Mouse (Mus musculus) forebrain, embryonic 11.5 days (tissue): ENCODE results near the gene Mn1. TPM values are rescaled to one million over a fixed set of nuclear protein-coding genes. Genes with fewer than 3 reads are reported as not detected.
A peak's percentile ranks its signal among the peaks of the same experiment; 100 is the strongest.

Experiments used
- ATAC-seq: fragments of 200-750 bp; cut with Nextera tagmentation; replicated peaks from 2 replicates; pipeline ENCODE4 v1.8.0; 2017; ENCODE audit warnings: moderate TSS enrichment; ENCODE audit not compliant: low FRiP score
- DNase-seq: peaks from one replicate; pipeline ENCODE4 v3.0.0-alpha.2; 2017; ENCODE audit warnings: low spot score
- H3K27ac ChIP-seq: fragments of 300-500 bp; sonication (generic); 2 replicates; pipeline ENCODE4 v1.5.1; 2014; ENCODE audit warnings: low read depth, low read length
- H3K27me3 ChIP-seq: fragments of 300-500 bp; sonication (generic); 2 replicates; pipeline ENCODE4 v1.6.1; 2014; ENCODE audit warnings: mild to moderate bottlenecking, low read length, mixed read lengths; ENCODE audit not compliant: control insufficient read depth, insufficient read depth
- H3K36me3 ChIP-seq: fragments of 300-500 bp; sonication (generic); 2 replicates; pipeline ENCODE4 v1.6.1; 2014; ENCODE audit warnings: mild to moderate bottlenecking, low read length, moderate library complexity, mixed read lengths; ENCODE audit not compliant: control insufficient read depth, insufficient read depth
- H3K4me1 ChIP-seq: fragments of 300-500 bp; sonication (generic); replicated peaks from 2 replicates; pipeline ENCODE4 v1.6.1; 2014; ENCODE audit warnings: low read length, mixed read lengths; ENCODE audit not compliant: control insufficient read depth, insufficient read depth
- H3K4me2 ChIP-seq: fragments of 300-500 bp; sonication (generic); 2 replicates; pipeline ENCODE4 v1.6.1; 2014; ENCODE audit warnings: low read depth, mild to moderate bottlenecking, low read length, moderate library complexity, mixed read lengths; ENCODE audit not compliant: severe bottlenecking
- H3K4me3 ChIP-seq: fragments of 300-500 bp; sonication (generic); 2 replicates; pipeline ENCODE4 v1.5.1; 2014; ENCODE audit warnings: low read depth, low read length
- H3K9ac ChIP-seq: fragments of 300-500 bp; sonication (generic); 2 replicates; pipeline ENCODE4 v1.6.1; 2014; ENCODE audit warnings: low read length
- H3K9me3 ChIP-seq: fragments of 300-500 bp; sonication (generic); 2 replicates; pipeline ENCODE4 v1.6.1; 2016; ENCODE audit warnings: low read length, mixed read lengths; ENCODE audit not compliant: control insufficient read depth
- WGBS: fragments of 180-500 bp; shearing (Covaris S2); extraction: QIAGEN DNeasy Blood & Tissue Kit; methylation state at CpG from one replicate; pipeline ENCODE4 v1.1.7; 2014; 5-methylcytosine and 5-hydroxymethylcytosine counted together
- polyA plus RNA-seq: library from polyadenylated mRNA; unstranded; fragments of >200 nt; fragmentation: Nextera tagmentation; extraction: Ambion mirVana; gene quantifications from 2 replicates; pipeline ENCODE4 v1.2.1, GENCODE M21; 2014

The Mn1 gene
- polyA plus RNA-seq, 1 experiment from 2014 or later: 51.9 TPM

DNA sequence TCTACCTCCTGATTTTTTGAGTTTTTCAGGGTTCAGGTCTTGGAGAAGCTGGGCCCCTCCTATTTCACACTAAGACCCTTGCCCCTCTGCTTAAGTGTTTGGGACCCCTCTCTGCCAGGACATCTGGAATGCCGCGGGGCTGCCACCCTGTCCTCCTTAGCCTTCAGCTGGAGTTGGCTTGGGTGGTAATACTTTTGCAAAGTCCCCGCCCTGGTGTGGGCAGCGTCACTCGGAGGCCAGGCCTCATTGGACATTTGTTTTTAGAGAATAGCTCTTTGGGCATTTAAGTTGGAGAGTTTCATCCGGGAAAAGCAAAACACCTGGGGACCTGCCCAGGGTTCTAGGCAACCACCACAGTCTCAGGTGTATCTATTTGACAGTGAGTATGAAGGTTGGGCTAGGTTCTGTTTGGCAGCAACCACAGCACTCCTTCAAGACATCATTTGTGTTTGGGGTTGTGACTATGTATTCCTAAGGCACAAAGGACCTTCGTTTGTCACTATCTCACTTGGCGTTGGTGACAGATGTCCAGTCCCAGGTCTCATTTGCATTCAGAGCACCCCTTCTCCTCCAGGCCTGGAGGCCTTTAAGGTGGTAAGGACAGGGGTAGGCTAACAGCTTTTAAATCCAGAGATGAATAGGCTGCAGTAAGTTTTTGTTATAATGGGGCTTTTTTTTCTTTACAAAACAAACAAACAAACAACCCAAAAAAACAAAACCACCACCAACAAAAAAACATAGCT is 5.1 kb downstream of the Mn1 start:
- ATAC-seq: 0 out of 2 replicates have a peak, but pooled peaks have one; percentile 26
- peaks cover 44% of the 10 kb centered on the region for H3K4me1 ChIP-seq

DNA sequence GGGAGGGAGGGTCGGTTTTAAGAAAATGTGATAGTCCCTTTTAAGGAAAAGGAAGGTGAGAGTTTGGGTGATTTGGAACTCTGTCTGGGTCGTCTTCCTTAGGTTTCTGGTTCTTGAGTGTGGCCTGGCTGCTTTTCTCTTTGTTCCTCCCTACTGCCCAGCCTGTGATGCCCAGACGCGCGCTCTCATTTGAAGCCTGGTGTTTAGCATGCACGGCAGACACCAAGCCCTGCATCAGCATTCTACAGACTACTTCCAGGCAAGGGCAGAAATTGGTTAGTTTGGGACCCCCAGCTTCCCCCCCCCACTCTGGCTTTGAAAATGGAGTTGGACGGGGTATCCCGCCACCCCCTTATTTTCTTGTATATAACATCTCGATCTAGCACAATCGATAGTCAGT is 5.8 kb downstream of the Mn1 start:
- DNase-seq (no peak), ATAC-seq (no peak)
- H3K27ac ChIP-seq: peak overlapping the region; percentile 59
- peak overlapping the region; percentile 99 for H3K9ac ChIP-seq
- H3K4me2 ChIP-seq: peak overlapping the region; percentile 98
- H3K9me3 ChIP-seq: no peaks in the 10 kb centered on the region
- H3K4me1 ChIP-seq: peaks cover 52% of the 10 kb centered on the region
- peaks cover 9% of the 10 kb centered on the region for H3K36me3 ChIP-seq
- WGBS: 53% methylated on average over 10 of the region's 10 CpGs
- no peaks in the 10 kb centered on the region for H3K27me3 ChIP-seq
- peak overlapping the region; percentile 97 for H3K4me3 ChIP-seq

More for the DNA sequence above, 5.1 kb downstream of the Mn1 start:
- H3K9ac ChIP-seq: peak overlapping the region; percentile 99
- no peak for DNase-seq
- peaks cover 9% of the 10 kb centered on the region for H3K36me3 ChIP-seq
- H3K4me2 ChIP-seq: peak overlapping the region; percentile 98
- peak overlapping the region; percentile 97 for H3K4me3 ChIP-seq
- no peaks in the 10 kb centered on the region for H3K9me3 ChIP-seq
- 43% methylated on average over 8 of the region's 8 CpGs for WGBS
- no peaks in the 10 kb centered on the region for H3K27me3 ChIP-seq
- H3K27ac ChIP-seq: peak overlapping the region; percentile 59

DNA sequence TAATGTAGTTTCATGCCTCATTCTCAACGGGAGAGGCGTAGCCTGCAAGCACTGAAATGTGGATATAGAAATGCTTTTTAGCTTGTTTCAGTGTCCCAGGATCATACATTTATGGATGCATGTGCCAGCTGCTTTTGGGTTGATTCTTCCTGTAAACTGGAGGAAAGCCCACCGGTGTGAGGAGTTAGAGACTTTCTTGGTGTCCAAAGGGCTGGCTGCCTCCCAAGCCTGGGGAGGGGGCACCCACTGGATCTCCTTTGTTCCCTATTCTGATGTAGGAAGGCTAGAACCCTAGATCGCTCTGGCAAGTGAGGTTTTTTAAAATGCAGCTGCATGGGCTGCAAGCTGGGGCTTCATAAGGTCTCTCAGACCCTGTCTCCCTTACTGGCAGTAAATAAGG is 6.5 kb downstream of the Mn1 start:
- H3K4me2 ChIP-seq: peak overlapping the region; percentile 98
- DNase-seq (no peak), ATAC-seq (no peak)
- H3K27me3 ChIP-seq: no peaks in the 10 kb centered on the region
- H3K9ac ChIP-seq: peak overlapping the region; percentile 99
- WGBS: 72% methylated on average over 4 of the region's 4 CpGs
- peak overlapping the region; percentile 97 for H3K4me3 ChIP-seq
- H3K27ac ChIP-seq: no peak overlapping the region
- peaks cover 9% of the 10 kb centered on the region for H3K36me3 ChIP-seq
- H3K9me3 ChIP-seq: no peaks in the 10 kb centered on the region
- peaks cover 58% of the 10 kb centered on the region for H3K4me1 ChIP-seq

DNA sequence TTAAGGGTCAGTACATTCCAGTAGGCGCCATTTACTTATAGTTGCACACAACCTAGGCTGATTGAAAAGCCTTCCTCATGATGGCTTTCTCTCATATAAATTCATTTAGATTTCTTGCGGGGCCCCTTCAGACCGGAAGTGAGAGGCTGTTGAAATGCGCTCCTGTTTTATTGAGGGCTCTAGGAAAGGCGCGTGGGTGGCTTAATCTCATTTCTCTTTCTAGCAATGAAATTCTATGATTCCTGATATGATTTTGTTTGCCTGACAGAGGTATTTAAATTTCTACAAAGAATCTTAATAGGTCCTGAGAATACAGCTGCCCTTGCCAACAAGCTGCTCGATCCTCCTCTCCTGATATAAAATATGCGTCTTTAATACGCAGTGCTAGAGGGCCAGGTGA is 8.7 kb downstream of the Mn1 start:
- H3K27me3 ChIP-seq: no peaks in the 10 kb centered on the region
- H3K36me3 ChIP-seq: peaks cover 7% of the 10 kb centered on the region
- no peak overlapping the region for H3K27ac ChIP-seq
- H3K9ac ChIP-seq: no peak overlapping the region
- no peaks in the 10 kb centered on the region for H3K9me3 ChIP-seq
- 87% methylated on average over 9 of the region's 9 CpGs for WGBS
- ATAC-seq: no peak
- peaks cover 60% of the 10 kb centered on the region for H3K4me1 ChIP-seq
- H3K4me3 ChIP-seq: no peak overlapping the region
- DNase-seq: no peak
- H3K4me2 ChIP-seq: peak overlapping the region; percentile 33

DNA sequence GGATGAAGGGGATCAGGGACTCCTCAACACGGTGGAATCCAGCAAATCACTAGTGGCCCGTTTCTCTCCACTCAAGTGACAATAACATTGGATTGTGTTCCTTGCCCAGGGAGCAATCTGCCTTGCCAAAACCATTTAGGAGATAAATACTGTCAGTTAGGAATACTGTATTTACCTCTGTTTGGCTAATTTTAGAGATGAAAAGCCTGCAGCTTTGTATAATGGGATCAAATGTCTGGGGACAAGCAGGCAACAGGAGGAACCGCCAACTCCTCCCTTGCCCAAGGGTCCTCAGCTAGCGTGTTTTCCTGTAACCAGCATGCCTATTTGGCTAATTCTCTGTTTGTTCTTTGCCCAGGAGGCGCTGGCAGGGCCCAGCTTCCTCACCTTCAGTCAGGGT is 9.1 kb downstream of the Mn1 start:
- WGBS: 58% methylated on average over 5 of the region's 5 CpGs
- peak overlapping the region; percentile 33 for H3K4me2 ChIP-seq
- H3K27ac ChIP-seq: no peak overlapping the region; the same call in 1 of the 2 replicates
- peaks cover 61% of the 10 kb centered on the region for H3K4me1 ChIP-seq
- H3K36me3 ChIP-seq: peaks cover 4% of the 10 kb centered on the region; the same call in 1 of the 2 replicates
- no peak overlapping the region for H3K9ac ChIP-seq
- no peaks in the 10 kb centered on the region for H3K9me3 ChIP-seq
- ATAC-seq: no peak
- DNase-seq: no peak
- no peaks in the 10 kb centered on the region for H3K27me3 ChIP-seq
- H3K4me3 ChIP-seq: no peak overlapping the region

DNA sequence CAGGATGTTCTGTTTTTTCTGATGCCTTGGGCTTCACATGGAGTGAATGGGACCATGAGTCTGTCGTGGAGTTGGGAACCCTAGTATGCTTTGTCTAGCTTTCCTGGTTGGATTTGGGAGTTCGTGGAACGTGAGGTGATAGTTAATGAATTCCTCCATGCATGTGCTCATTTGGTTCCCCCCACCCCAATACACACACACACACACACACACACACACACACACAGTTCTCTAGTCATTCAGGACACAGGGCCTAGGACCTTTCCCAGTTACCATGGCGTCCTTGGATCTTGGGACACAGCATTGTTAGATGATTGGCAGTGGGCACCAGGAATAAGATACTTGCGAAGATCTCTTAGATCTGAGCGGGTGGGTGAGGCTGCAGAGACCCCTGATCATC is 11.7 kb downstream of the Mn1 start:
- no peak overlapping the region for H3K4me2 ChIP-seq
- peak; percentile 33; the same call in 1 of the 2 replicates for ATAC-seq
- no peak overlapping the region for H3K4me3 ChIP-seq
- no peak overlapping the region for H3K9ac ChIP-seq
- H3K27ac ChIP-seq: no peak overlapping the region
- DNase-seq: no peak
- WGBS: 51% methylated on average over 6 of the region's 6 CpGs
- no peaks in the 10 kb centered on the region for H3K9me3 ChIP-seq
- no peaks in the 10 kb centered on the region for H3K27me3 ChIP-seq
- H3K36me3 ChIP-seq: no peaks in the 10 kb centered on the region; the same call in 1 of the 2 replicates
- H3K4me1 ChIP-seq: peaks cover 61% of the 10 kb centered on the region

DNA sequence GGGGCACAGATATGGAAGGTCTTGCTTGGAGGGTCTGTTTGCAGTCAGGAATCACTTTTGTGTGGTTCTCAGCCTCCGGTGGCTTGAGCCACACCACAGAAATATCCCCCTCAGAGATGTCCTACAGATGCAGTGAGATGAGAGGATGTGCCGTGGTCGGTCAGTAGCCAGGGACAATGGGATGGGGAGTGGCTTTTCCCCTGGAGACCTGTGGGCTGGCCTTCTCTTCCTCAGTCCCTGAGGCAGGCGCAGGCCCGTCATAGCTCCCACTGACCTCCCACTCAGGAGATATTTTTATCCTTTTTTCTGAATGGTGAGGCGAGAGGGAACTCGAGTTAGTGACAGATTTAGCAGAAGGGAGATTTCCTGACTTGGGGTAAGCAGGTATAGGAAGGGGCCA is 12.6 kb downstream of the Mn1 start:
- Histone ChIP-seq H3K4me2 (0 out of 2 replicates have a peak overlapping the region, but pooled peaks have one; percentile 1), H3K27ac (peak overlapping the region; percentile 34; the same call in 1 of the 2 replicates), H3K9ac (peak overlapping the region; percentile 8; the same call in 1 of the 2 replicates), H3K27me3 (no peaks in the 10 kb centered on the region), H3K4me1 (peaks cover 65% of the 10 kb centered on the region), H3K36me3 (no peaks in the 10 kb centered on the region; the same call in 1 of the 2 replicates), H3K4me3 (no peak overlapping the region), H3K9me3 (no peaks in the 10 kb centered on the region)
- 31% methylated on average over 7 of the region's 7 CpGs for WGBS
- no peak for ATAC-seq
- DNase-seq: no peak

DNA sequence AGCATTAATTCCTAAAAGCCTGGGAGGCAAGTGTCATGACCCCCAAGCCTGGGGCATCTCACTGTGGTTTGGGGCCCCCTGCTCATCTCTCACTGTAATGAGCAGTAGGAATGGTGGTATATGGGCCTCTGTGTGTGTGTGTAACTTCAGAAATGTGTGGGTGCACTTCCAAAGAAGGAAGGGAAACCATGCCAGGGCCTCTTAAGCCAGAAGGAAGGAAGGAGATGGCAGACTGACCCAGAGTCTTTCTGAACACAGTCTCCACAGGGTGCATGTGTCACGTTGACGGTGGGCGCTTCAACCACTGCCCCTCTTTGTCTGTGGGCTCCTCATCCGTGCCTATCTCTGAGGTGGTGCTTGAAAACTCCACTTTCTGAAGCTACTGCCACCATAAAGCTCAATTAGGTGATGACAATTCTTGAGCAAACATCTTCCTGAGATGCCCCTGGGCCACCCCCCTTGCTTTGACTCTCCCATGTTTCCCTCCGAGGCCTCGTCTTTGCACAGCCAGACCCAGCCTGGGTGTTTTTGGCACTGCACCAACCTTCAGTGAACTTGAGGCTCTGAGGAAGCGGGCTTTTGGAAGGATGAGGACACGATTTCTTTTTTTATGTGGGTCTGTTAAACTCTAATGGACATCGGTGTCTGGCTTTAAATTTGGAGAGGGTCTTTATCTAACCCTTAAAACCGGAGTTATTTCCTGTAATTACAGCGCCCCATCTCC is 14.0 kb downstream of the Mn1 start:
- Histone ChIP-seq H3K27ac (no peak overlapping the region), H3K27me3 (no peaks in the 10 kb centered on the region), H3K36me3 (no peaks in the 10 kb centered on the region; the same call in 1 of the 2 replicates), H3K9ac (no peak overlapping the region), H3K9me3 (no peaks in the 10 kb centered on the region), H3K4me2 (no peak overlapping the region), H3K4me3 (no peak overlapping the region), H3K4me1 (peaks cover 62% of the 10 kb centered on the region)
- DNase-seq: no peak
- 75% methylated on average over 11 of the region's 11 CpGs for WGBS
- no peak for ATAC-seq
